Mouse (Mus musculus): ENCODE results near the gene Gan. TPM values are rescaled to one million over a fixed set of nuclear protein-coding genes. Genes with fewer than 3 reads are reported as not detected.

Gene Gan
- polyA plus RNA-seq, 1 experiment from 2014 or later: 0.98 TPM

DNA sequence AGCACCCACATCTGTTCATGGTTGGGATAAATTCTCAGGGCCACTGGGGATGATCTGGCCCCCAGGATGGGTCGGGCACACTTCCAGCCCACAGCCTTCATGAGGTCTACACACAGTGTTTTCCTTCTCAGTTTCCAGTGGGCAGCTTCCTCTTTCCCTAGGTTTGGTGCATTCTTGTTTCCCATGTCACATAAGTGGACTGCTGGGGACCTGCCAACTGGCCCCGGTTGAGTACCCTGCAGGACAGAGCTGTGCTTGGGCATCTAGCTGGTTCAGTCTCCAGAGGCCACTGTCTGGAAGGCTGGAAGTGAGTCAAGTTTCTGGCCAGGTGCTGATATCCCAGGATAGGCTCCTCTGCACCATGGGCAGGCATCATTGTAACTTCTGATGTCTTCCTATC, 69.4 kb downstream of the Gan start:
- no peak overlapping the region for H3K4me3 ChIP-seq (replicated peaks)
- H3K9ac ChIP-seq: no peak overlapping the region
- H3K4me1 ChIP-seq (replicated peaks): peaks cover 6% of the 10 kb centered on the region
- no peaks in the 10 kb centered on the region for H3K36me3 ChIP-seq (replicated peaks)
- no peaks in the 10 kb centered on the region for H3K9me3 ChIP-seq (replicated peaks)
- 50% methylated on average over 2 of the region's 2 CpGs for WGBS (ENCODE audit: insufficient replicate concordance)
- no peaks in the 10 kb centered on the region for H3K27me3 ChIP-seq
- no peak overlapping the region for H3K4me2 ChIP-seq
- ATAC-seq (ENCODE audit: insufficient read depth): no peak
- no peak overlapping the region for H3K27ac ChIP-seq (replicated peaks)

DNA sequence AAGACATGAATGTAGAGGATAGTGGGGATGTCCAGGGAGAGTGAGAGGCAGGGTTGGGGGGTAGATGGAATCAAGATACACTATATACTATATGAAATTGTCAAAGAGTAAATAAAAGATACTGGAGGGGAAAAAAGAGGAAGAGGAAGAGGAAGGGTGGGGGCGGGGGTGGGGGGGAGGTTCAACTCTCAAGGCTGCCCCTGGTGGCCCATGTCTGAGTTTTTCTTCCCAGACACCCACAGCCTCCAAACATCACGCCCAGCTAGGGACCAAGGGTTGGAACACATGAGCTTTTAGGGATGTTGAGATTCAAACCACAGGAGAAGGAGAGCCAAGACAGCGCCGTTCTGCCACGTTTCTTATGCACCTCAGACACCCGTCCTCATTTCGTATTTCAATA, 75.3 kb downstream of the Gan start:
- Histone ChIP-seq H3K4me1 (replicated peaks) (no peaks in the 10 kb centered on the region), H3K4me3 (replicated peaks) (no peak overlapping the region), H3K36me3 (replicated peaks) (no peaks in the 10 kb centered on the region), H3K27me3 (no peaks in the 10 kb centered on the region), H3K9ac (no peak overlapping the region), H3K27ac (replicated peaks) (no peak overlapping the region), H3K4me2 (no peak overlapping the region), H3K9me3 (replicated peaks) (no peaks in the 10 kb centered on the region)
- WGBS (ENCODE audit: insufficient replicate concordance): 67% methylated on average over 7 of the region's 7 CpGs
- ATAC-seq (ENCODE audit: insufficient read depth): no peak

DNA sequence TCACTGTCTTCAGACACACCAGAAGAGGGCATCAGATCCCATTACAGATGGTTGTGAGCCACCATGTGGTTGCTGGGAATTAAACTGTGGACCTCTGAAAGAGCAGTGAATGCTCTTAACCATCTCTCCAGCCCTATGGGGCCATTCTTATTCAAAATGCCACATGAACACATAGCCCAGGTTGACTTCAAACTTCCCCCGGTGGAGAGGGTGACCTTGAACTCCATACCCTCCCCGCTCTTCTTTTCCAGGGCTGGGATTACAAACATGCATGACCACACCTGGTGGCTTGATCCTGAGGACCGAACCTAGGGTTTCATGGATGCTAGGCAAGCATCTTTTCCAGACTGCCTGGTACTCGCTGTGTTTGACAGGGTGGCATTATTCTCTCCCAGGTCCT, 78.6 kb downstream of the Gan start:
- H3K27ac ChIP-seq (replicated peaks): no peak overlapping the region
- H3K36me3 ChIP-seq (replicated peaks): no peaks in the 10 kb centered on the region
- no peak overlapping the region for H3K4me2 ChIP-seq
- H3K9ac ChIP-seq: no peak overlapping the region
- H3K27me3 ChIP-seq: no peaks in the 10 kb centered on the region
- H3K4me1 ChIP-seq (replicated peaks): no peaks in the 10 kb centered on the region
- 70% methylated on average over 4 of the region's 4 CpGs for WGBS (ENCODE audit: insufficient replicate concordance)
- H3K9me3 ChIP-seq (replicated peaks): no peaks in the 10 kb centered on the region
- no peak for ATAC-seq (ENCODE audit: insufficient read depth)
- H3K4me3 ChIP-seq (replicated peaks): no peak overlapping the region

DNA sequence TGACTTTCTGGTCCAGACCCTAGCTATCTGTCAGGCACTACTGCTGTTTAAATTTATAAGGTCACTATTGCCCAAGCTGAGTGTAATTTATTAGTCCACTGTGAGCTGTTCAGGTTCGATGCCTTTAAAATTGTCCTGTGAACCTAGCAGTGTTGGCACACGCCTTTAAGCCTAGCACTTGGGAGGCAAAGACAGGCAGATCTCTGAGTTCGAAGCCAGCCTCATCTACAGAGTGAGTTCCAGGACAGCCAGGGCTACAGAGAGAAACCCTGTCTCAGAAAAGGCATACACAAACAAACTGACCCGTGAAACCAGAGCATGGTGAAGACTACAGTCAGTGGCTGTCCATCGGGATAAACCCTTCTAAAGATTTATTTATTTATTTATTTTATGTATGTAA, 82.4 kb downstream of the Gan start:
- Histone ChIP-seq H3K27ac (replicated peaks) (no peak overlapping the region), H3K9me3 (replicated peaks) (no peaks in the 10 kb centered on the region), H3K9ac (no peak overlapping the region), H3K27me3 (no peaks in the 10 kb centered on the region), H3K36me3 (replicated peaks) (no peaks in the 10 kb centered on the region), H3K4me1 (replicated peaks) (no peaks in the 10 kb centered on the region), H3K4me2 (no peak overlapping the region), H3K4me3 (replicated peaks) (no peak overlapping the region)
- WGBS (ENCODE audit: insufficient replicate concordance): 67% methylated on average over 5 of the region's 5 CpGs
- no peak for ATAC-seq (ENCODE audit: insufficient read depth)

DNA sequence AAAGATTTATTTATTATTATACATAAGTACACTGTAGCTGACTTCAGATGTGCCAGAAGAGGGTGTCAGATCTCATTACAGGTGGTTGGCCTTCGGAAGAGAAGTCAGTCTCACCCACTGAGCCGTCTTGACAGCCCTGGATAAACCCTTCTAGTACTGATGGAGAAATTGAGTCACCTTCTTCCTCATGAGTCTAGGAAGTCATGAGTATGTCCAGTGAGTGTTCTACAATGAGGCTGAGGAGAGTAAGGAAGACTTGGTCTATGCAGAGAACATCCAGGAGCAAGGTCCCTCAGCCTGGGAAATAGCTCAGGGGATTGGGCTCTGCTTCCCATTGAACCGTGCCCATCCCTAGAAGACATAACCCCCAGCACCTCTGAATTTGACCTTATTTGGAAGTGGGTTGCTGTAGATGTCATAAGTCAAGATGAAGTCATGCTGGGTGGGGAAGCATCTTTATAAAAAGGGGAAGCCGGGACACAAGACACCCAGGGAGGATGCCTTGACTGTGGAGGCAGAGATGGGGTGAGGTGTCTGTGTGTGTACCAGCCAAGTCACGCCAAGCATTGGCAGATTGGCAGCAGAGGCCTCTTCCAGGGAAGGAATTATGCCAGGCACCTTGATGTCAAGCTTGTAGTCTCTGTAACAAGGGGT, 83.0 kb downstream of the Gan start:
- H3K4me1 ChIP-seq (replicated peaks): no peaks in the 10 kb centered on the region
- no peaks in the 10 kb centered on the region for H3K36me3 ChIP-seq (replicated peaks)
- H3K27ac ChIP-seq (replicated peaks): no peak overlapping the region
- no peak for ATAC-seq (ENCODE audit: insufficient read depth)
- no peaks in the 10 kb centered on the region for H3K9me3 ChIP-seq (replicated peaks)
- WGBS (ENCODE audit: insufficient replicate concordance): 60% methylated on average over 5 of the region's 5 CpGs
- H3K4me3 ChIP-seq (replicated peaks): no peak overlapping the region
- no peak overlapping the region for H3K9ac ChIP-seq
- H3K27me3 ChIP-seq: no peaks in the 10 kb centered on the region
- H3K4me2 ChIP-seq: no peak overlapping the region

DNA sequence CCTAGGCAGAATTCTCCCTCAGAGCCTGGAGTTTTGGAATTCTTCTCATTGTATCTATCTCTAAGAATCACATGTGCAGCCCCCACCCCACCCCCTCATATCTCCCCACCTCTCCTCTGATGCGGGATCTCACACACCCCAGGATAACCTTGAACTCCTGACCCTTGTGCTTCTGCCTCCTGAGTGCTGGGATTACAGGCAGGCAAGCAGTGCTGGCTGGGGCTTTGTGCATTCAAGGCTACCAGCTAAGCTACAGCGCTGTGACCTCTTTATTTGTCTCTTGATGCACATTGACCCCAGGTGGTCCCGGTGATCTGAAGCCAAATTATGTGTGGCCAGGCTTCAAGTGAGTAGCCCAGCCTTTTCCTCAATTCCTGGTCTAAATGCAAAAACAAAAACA, 83.9 kb downstream of the Gan start:
- no peaks in the 10 kb centered on the region for H3K36me3 ChIP-seq (replicated peaks)
- no peaks in the 10 kb centered on the region for H3K9me3 ChIP-seq (replicated peaks)
- no peak overlapping the region for H3K27ac ChIP-seq (replicated peaks)
- H3K4me3 ChIP-seq (replicated peaks): no peak overlapping the region
- H3K4me1 ChIP-seq (replicated peaks): no peaks in the 10 kb centered on the region
- no peak overlapping the region for H3K4me2 ChIP-seq
- no peak overlapping the region for H3K9ac ChIP-seq
- WGBS (ENCODE audit: insufficient replicate concordance): 47% methylated on average over 3 of the region's 3 CpGs
- no peaks in the 10 kb centered on the region for H3K27me3 ChIP-seq
- no peak for ATAC-seq (ENCODE audit: insufficient read depth)

DNA sequence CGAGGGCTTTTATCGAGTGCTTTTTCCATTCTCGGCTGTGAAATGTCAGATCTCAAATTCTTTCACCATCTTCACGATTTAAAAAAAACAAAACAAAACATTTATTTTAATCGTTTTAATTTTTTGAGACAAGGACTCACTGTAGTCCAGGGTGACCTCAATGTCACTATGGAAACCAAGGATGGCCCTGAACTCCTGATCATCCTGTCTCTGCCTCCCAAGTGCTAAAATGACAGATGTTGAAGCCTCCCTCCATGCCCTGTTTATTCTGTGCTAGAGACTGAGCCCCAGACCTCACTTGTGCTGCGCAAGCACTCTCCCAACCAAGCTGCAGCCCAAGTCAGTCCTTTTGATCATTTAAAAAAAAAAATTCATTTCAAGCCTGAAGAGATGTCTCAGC, 84.4 kb downstream of the Gan start:
- no peak overlapping the region for H3K4me3 ChIP-seq (replicated peaks)
- 0 out of 2 replicates have a peak, but pooled peaks cover under 1% of the 10 kb centered on the region for H3K27me3 ChIP-seq
- no peaks in the 10 kb centered on the region for H3K4me1 ChIP-seq (replicated peaks)
- 63% methylated on average over 6 of the region's 6 CpGs for WGBS (ENCODE audit: insufficient replicate concordance)
- H3K4me2 ChIP-seq: no peak overlapping the region
- no peak overlapping the region for H3K9ac ChIP-seq
- no peaks in the 10 kb centered on the region for H3K36me3 ChIP-seq (replicated peaks)
- no peak for ATAC-seq (ENCODE audit: insufficient read depth)
- H3K9me3 ChIP-seq (replicated peaks): no peaks in the 10 kb centered on the region
- no peak overlapping the region for H3K27ac ChIP-seq (replicated peaks)

DNA sequence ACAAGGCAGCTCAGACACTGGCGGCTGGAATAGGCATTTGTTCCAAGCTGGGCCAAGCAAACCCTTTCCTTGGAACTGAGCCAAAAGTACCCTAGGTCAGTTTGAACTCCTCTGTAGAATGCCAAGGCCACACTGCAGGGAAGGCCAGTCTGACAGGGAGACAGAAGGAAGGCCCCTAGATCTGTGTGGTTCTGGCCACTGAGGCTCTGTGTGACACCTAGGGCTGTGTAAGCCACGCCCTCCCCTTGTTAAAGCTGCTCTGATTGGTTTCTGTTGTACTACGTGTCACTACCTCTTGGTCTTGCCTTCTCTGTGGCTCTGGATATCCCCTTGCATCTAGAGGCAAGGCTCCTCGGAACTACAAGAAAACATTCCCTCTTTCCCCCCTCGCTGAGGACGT, 86.7 kb downstream of the Gan start:
- H3K4me3 ChIP-seq (replicated peaks): no peak overlapping the region
- 55% methylated on average over 6 of the region's 6 CpGs for WGBS (ENCODE audit: insufficient replicate concordance)
- no peaks in the 10 kb centered on the region for H3K36me3 ChIP-seq (replicated peaks)
- H3K9me3 ChIP-seq (replicated peaks): no peaks in the 10 kb centered on the region
- H3K4me1 ChIP-seq (replicated peaks): no peaks in the 10 kb centered on the region
- no peak overlapping the region for H3K4me2 ChIP-seq
- no peak overlapping the region for H3K9ac ChIP-seq
- H3K27ac ChIP-seq (replicated peaks): no peak overlapping the region
- peaks cover 14% of the 10 kb centered on the region; the same call in 1 of the 2 replicates for H3K27me3 ChIP-seq
- ATAC-seq (ENCODE audit: insufficient read depth): no peak

DNA sequence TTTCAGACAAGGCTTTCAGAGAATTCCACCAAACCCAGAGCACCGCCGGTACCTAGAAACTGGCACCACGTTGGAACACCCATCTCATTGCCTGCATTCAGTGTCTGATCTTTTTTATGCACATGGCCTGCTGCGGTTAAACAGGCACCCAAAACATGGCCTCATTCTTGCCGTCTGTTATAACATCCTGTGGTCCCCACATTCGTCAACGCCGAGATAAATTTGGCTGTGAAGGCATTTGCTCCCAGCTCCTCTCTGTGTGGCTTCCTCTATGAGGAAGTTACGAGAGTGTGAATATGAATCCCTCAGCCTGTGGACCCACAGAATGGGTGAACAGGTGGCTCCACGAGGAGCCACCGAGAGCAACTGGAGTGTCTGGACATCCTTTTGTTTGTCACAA, 90.4 kb downstream of the Gan start:
- no peak overlapping the region for H3K4me2 ChIP-seq
- WGBS (ENCODE audit: insufficient replicate concordance): 18% methylated on average over 11 of the region's 11 CpGs
- H3K9ac ChIP-seq: no peak overlapping the region
- ATAC-seq (ENCODE audit: insufficient read depth): no peak
- H3K27ac ChIP-seq (replicated peaks): no peak overlapping the region
- peaks cover 19% of the 10 kb centered on the region; the same call in 1 of the 2 replicates for H3K27me3 ChIP-seq
- H3K4me1 ChIP-seq (replicated peaks): no peaks in the 10 kb centered on the region
- H3K36me3 ChIP-seq (replicated peaks): no peaks in the 10 kb centered on the region
- no peaks in the 10 kb centered on the region for H3K9me3 ChIP-seq (replicated peaks)
- H3K4me3 ChIP-seq (replicated peaks): no peak overlapping the region

DNA sequence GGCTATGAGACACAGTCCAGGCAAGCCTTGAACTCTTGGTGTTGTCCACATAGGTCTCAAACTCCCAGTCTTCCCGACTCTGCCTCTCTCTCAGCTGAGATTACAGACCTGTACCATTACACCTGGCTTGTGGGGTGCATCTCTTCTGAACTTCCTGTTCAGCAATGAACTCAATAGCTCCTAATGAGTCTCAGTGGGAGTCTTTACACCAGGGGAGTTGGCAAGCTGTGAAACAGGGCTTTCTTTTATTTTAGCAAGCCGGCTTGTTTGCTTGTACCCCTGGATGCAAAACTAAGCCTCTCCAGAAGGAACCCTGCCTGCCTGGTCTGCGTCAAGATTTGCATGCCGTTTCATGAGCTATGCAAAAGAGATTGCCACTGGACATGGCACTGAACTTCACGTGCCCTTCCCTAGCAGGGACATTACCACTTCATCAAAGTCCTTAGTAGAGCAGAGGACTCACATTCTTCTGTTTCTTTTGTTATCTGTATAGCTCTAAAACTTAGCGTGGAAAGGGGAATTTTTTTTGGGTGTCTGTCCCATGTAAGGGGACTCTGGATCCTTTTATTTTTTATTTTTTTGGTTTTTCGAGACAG, 93.2 kb downstream of the Gan start:
- Histone ChIP-seq H3K4me3 (replicated peaks) (no peak overlapping the region), H3K27me3 (peaks cover 19% of the 10 kb centered on the region; the same call in 1 of the 2 replicates), H3K27ac (replicated peaks) (no peak overlapping the region)

DNA sequence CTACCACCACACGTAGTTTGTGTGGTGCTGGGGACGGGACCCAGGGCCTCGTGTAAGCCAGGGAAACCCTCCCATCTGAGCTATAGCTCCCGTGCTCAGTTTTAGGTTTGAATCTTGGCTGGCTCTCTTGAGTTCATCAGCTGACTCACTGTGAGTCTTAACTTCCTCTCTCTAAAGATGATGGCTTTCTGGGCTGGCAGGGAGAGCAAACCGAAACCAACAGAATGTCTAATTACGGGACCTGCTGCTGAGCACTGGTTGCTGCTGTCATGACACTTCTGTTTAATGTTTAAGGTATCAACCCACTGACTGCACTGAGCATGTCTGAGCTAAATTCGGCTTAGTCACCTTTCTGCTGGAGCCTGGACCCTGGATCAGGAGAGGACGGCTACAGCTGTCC, 94.7 kb downstream of the Gan start:
- Histone ChIP-seq H3K27me3 (peaks cover 15% of the 10 kb centered on the region; the same call in 1 of the 2 replicates), H3K36me3 (replicated peaks) (no peaks in the 10 kb centered on the region), H3K9me3 (replicated peaks) (no peaks in the 10 kb centered on the region), H3K4me1 (replicated peaks) (peaks cover 26% of the 10 kb centered on the region), H3K27ac (replicated peaks) (no peak overlapping the region), H3K4me2 (no peak overlapping the region), H3K4me3 (replicated peaks) (no peak overlapping the region), H3K9ac (no peak overlapping the region)
- no peak for ATAC-seq (ENCODE audit: insufficient read depth)
- WGBS (ENCODE audit: insufficient replicate concordance): 64% methylated on average over 8 of the region's 8 CpGs

More for the DNA sequence above, 93.2 kb downstream of the Gan start:
- Histone ChIP-seq H3K9me3 (replicated peaks) (no peaks in the 10 kb centered on the region), H3K9ac (no peak overlapping the region), H3K36me3 (replicated peaks) (no peaks in the 10 kb centered on the region), H3K4me1 (replicated peaks) (peaks cover 24% of the 10 kb centered on the region), H3K4me2 (no peak overlapping the region)
- no peak for ATAC-seq (ENCODE audit: insufficient read depth)
- WGBS (ENCODE audit: insufficient replicate concordance): 52% methylated on average over 7 of the region's 7 CpGs

Data from liver, embryonic 15.5 days (tissue).